Mouse (Mus musculus) hindbrain, embryonic 14.5 days (tissue): ENCODE measurements around the gene Casq1. TPM values are rescaled to one million over a fixed set of nuclear protein-coding genes. Genes with fewer than 3 reads are reported as not detected.

ENCODE experiments used
- ATAC-seq: fragments of 200-750 bp; cut with Nextera tagmentation; 2 replicates; pipeline ENCODE4 v1.8.0; 2017; ENCODE audit warnings: moderate number of reproducible peaks, mild to moderate bottlenecking, moderate TSS enrichment, moderate library complexity; ENCODE audit not compliant: low FRiP score
- DNase-seq: peaks from one replicate; pipeline ENCODE4 v3.0.0-alpha.2; 2015; ENCODE audit warnings: low spot score
- H3K27ac ChIP-seq: fragments of 300-500 bp; sonication (generic); 2 replicates; pipeline ENCODE4 v1.5.1; 2014; ENCODE audit warnings: mild to moderate bottlenecking, moderate library complexity
- H3K27me3 ChIP-seq: fragments of 300-500 bp; sonication (generic); 2 replicates; pipeline ENCODE4 v1.6.1; 2014; ENCODE audit warnings: mild to moderate bottlenecking, low read length, mixed read lengths; ENCODE audit not compliant: control insufficient read depth, insufficient read depth
- H3K36me3 ChIP-seq: fragments of 300-500 bp; sonication (generic); replicated peaks from 2 replicates; pipeline ENCODE4 v1.6.1; 2014; ENCODE audit not compliant: control insufficient read depth, insufficient read depth
- H3K4me1 ChIP-seq: fragments of 300-500 bp; sonication (generic); replicated peaks from 2 replicates; pipeline ENCODE4 v1.6.1; 2014; ENCODE audit warnings: antibody characterized with exemption, low read length, mixed read lengths; ENCODE audit not compliant: control insufficient read depth, insufficient read depth
- H3K4me2 ChIP-seq: fragments of 300-500 bp; sonication (generic); replicated peaks from 2 replicates; pipeline ENCODE4 v1.6.1; 2014; ENCODE audit warnings: mild to moderate bottlenecking, moderate library complexity
- H3K4me3 ChIP-seq: fragments of 300-500 bp; sonication (generic); replicated peaks from 2 replicates; pipeline ENCODE4 v1.5.1; 2014; ENCODE audit warnings: mild to moderate bottlenecking, low read length
- H3K9ac ChIP-seq: fragments of 300-500 bp; sonication (generic); 2 replicates; pipeline ENCODE4 v1.6.1; 2014
- H3K9me3 ChIP-seq: fragments of 300-500 bp; sonication (generic); 2 replicates; pipeline ENCODE4 v1.6.1; 2016; ENCODE audit warnings: low read length; ENCODE audit not compliant: control insufficient read depth
- WGBS: fragments of 180-500 bp; shearing (Covaris S2); extraction: QIAGEN DNeasy Blood & Tissue Kit; methylation state at CpG from one replicate; pipeline ENCODE4 v1.1.7; 2014; 5-methylcytosine and 5-hydroxymethylcytosine counted together
- polyA plus RNA-seq: library from polyadenylated mRNA; unstranded; fragments of >200 nt; fragmentation: Nextera tagmentation; extraction: Ambion mirVana; gene quantifications from 2 replicates; pipeline ENCODE4 v1.2.1, GENCODE M21; 2014

Gene Casq1
- polyA plus RNA-seq, 1 experiment from 2014 or later, result 1.4 TPM

- Histone ChIP-seq H3K9me3 (no peaks in the 10 kb centered on the region), H3K4me1 (peaks cover 66% of the 10 kb centered on the region), H3K36me3 (peaks cover 35% of the 10 kb centered on the region), H3K27me3 (no peaks in the 10 kb centered on the region), H3K27ac (peak overlapping the region; percentile 97), H3K9ac (peak overlapping the region; percentile 50), H3K4me3 (peak overlapping the region; percentile 12), H3K4me2 (peak overlapping the region; percentile 94)
- no peak for DNase-seq
- WGBS, result 7% methylated on average over 14 of the region's 14 CpGs
- ATAC-seq, result no peak
Measured at GRCm38 (mm10) chr1:172201967-172202880, 17.4 kb downstream of the Casq1 start.

GRCm38 (mm10) chr1:172200871-172201447 lies 18.7 kb downstream of the Casq1 start:
- Histone ChIP-seq H3K9ac (peak overlapping the region; percentile 37), H3K4me1 (peaks cover 57% of the 10 kb centered on the region), H3K4me3 (no peak overlapping the region), H3K4me2 (peak overlapping the region; percentile 94), H3K9me3 (no peaks in the 10 kb centered on the region), H3K27ac (peak overlapping the region; percentile 97), H3K36me3 (peaks cover 48% of the 10 kb centered on the region), H3K27me3 (no peaks in the 10 kb centered on the region)
- WGBS, result 7% methylated on average over 7 of the region's 7 CpGs
- peak; percentile 68 for ATAC-seq
- peak; percentile 79 for DNase-seq

GRCm38 (mm10) chr1:172200161-172200560 lies 19.5 kb downstream of the Casq1 start:
- Histone ChIP-seq H3K4me2 (peak overlapping the region; percentile 94), H3K36me3 (peaks cover 55% of the 10 kb centered on the region), H3K27me3 (no peaks in the 10 kb centered on the region), H3K9me3 (no peaks in the 10 kb centered on the region), H3K4me3 (no peak overlapping the region), H3K4me1 (peaks cover 51% of the 10 kb centered on the region), H3K27ac (peak overlapping the region; percentile 97), H3K9ac (0 out of 2 replicates have a peak overlapping the region, but pooled peaks have one; percentile 25)
- no peak for ATAC-seq
- 71% methylated on average over 5 of the region's 5 CpGs for WGBS
- DNase-seq, result no peak

- 89% methylated on average over 4 of the region's 4 CpGs for WGBS
- Histone ChIP-seq H3K27me3 (no peaks in the 10 kb centered on the region), H3K9ac (no peak overlapping the region), H3K36me3 (peaks cover 67% of the 10 kb centered on the region), H3K4me3 (no peak overlapping the region), H3K9me3 (no peaks in the 10 kb centered on the region), H3K4me2 (no peak overlapping the region), H3K27ac (no peak overlapping the region), H3K4me1 (peaks cover 40% of the 10 kb centered on the region)
- DNase-seq, result no peak
- no peak for ATAC-seq
Measured at GRCm38 (mm10) chr1:172198996-172199395, 20.7 kb downstream of the Casq1 start.

GRCm38 (mm10) chr1:172198316-172198715 lies 21.4 kb downstream of the Casq1 start:
- no peak for ATAC-seq

GRCm38 (mm10) chr1:172197851-172198250 lies 21.8 kb downstream of the Casq1 start:
- no peak for ATAC-seq

More at GRCm38 (mm10) chr1:172198316-172198715, 21.4 kb downstream of the Casq1 start:
- H3K9ac ChIP-seq, result no peak overlapping the region
- no peak overlapping the region; the same call in 1 of the 2 replicates for H3K27ac ChIP-seq
- no peak for DNase-seq
- no peak overlapping the region for H3K4me2 ChIP-seq
- no peaks in the 10 kb centered on the region for H3K27me3 ChIP-seq
- H3K9me3 ChIP-seq, result no peaks in the 10 kb centered on the region
- no peak overlapping the region for H3K4me3 ChIP-seq
- peaks cover 33% of the 10 kb centered on the region for H3K4me1 ChIP-seq
- WGBS, result 85% methylated on average over 8 of the region's 8 CpGs
- H3K36me3 ChIP-seq, result peaks cover 73% of the 10 kb centered on the region

GRCm38 (mm10) chr1:172197146-172197545 lies 22.5 kb downstream of the Casq1 start:
- Histone ChIP-seq H3K4me2 (no peak overlapping the region), H3K4me1 (peaks cover 21% of the 10 kb centered on the region), H3K4me3 (no peak overlapping the region), H3K27me3 (no peaks in the 10 kb centered on the region), H3K9ac (no peak overlapping the region), H3K9me3 (no peaks in the 10 kb centered on the region), H3K27ac (no peak overlapping the region), H3K36me3 (peaks cover 80% of the 10 kb centered on the region)
- WGBS, result 89% methylated on average over 3 of the region's 3 CpGs
- no peak for ATAC-seq
- DNase-seq, result no peak

More at GRCm38 (mm10) chr1:172197851-172198250, 21.8 kb downstream of the Casq1 start:
- H3K4me1 ChIP-seq, result peaks cover 28% of the 10 kb centered on the region
- no peak for DNase-seq
- H3K9ac ChIP-seq, result no peak overlapping the region
- WGBS, result 77% methylated on average over 5 of the region's 5 CpGs
- H3K27me3 ChIP-seq, result no peaks in the 10 kb centered on the region
- H3K36me3 ChIP-seq, result peaks cover 74% of the 10 kb centered on the region
- no peak overlapping the region for H3K4me2 ChIP-seq
- H3K9me3 ChIP-seq, result no peaks in the 10 kb centered on the region
- no peak overlapping the region for H3K27ac ChIP-seq
- no peak overlapping the region for H3K4me3 ChIP-seq

- no peaks in the 10 kb centered on the region for H3K4me1 ChIP-seq
- no peaks in the 10 kb centered on the region for H3K27me3 ChIP-seq
- peaks cover 91% of the 10 kb centered on the region for H3K36me3 ChIP-seq
- H3K4me2 ChIP-seq, result no peak overlapping the region
- no peak overlapping the region for H3K9ac ChIP-seq
- H3K9me3 ChIP-seq, result no peaks in the 10 kb centered on the region
- no peak overlapping the region for H3K27ac ChIP-seq
- no peak overlapping the region for H3K4me3 ChIP-seq
- no peak for DNase-seq
- ATAC-seq, result no peak
- WGBS, result 79% methylated on average over 8 of the region's 8 CpGs
Measured at GRCm38 (mm10) chr1:172194435-172194834, 25.2 kb downstream of the Casq1 start.

GRCm38 (mm10) chr1:172192217-172192616 lies 27.5 kb downstream of the Casq1 start:
- H3K4me1 ChIP-seq, result no peaks in the 10 kb centered on the region
- DNase-seq, result no peak
- H3K4me2 ChIP-seq, result no peak overlapping the region
- no peak for ATAC-seq
- H3K9me3 ChIP-seq, result no peaks in the 10 kb centered on the region
- peaks cover 91% of the 10 kb centered on the region for H3K36me3 ChIP-seq
- no peak overlapping the region for H3K27ac ChIP-seq
- H3K9ac ChIP-seq, result no peak overlapping the region
- whole genome bisulfite sequencing, result 91% methylated on average over 3 of the region's 3 CpGs
- no peak overlapping the region for H3K4me3 ChIP-seq
- H3K27me3 ChIP-seq, result no peaks in the 10 kb centered on the region
